Mouse (Mus musculus): ENCODE data around the gene Cnot8.

DNA sequence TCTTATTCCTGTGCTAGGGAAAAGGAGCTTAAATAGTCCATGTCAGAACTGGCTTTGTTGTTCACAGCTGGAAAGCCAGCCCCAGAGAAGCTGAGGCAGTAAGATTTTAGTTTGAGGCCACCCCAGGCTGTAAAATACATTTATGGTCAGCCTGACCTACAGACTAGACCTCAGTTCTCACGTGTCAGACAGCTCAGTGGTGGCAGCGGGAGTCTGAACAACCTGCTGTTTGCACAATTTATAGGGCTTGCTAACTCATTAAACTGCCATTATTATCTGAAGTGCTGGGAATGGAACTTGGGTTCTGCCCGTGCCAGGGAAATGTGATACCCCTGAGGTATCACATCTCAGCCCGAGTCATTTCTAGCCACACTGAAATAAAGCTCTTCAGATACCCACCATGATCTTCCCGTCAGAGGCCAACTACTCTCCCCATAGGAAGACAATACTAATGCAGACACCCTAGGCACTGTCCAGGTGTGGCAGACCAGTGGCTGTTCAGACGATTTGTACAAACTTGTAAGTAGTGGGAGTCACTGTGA is 25.4 kb downstream of the Cnot8 start:
- no peak for TF ChIP-seq CTCF (IDR thresholded peaks at IDR 0.05; ENCODE audit: borderline replicate concordance, insufficient read depth, low read length)
- TF ChIP-seq POLR2A (IDR thresholded peaks at IDR 0.05; ENCODE audit: low read depth, low read length), result no peak
